Mouse (Mus musculus): ENCODE results near the gene Dlg4.

DNA sequence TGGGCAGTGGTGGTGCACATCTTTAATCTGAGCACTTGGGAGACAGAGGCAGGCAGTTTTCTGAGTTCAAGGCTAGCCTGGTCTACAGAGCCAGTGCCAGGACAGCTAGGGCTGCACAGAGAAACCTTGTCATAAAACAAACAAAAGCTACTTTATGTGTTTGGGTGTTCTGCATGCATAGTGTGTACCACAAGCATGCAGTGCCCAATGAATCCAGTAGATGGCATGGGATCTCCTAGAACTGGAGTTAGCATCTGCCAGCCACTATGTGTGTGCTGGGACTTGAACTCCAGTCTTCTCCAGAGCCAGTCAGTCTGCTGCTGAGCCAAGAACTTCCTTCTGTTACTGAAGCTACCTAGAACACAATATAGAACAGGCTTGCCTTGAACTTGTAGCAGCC lies 14.9 kb upstream of the Dlg4 start:
- TF ChIP-seq TAL1 (IDR thresholded peaks at IDR 0.05; ENCODE audit: low read length) = no peak
- TF ChIP-seq GATA1 (IDR thresholded peaks at IDR 0.05; ENCODE audit: low read length) = no peak
